Mouse (Mus musculus) left cerebral cortex, postnatal 10 days (tissue): Measurements from ENCODE around the gene Defb7. TPM values are rescaled to one million over a fixed set of nuclear protein-coding genes. Genes with fewer than 3 reads are reported as not detected.

Experiments
- DNase-seq, 2 experiments: peaks; one replicate each; pipeline ENCODE4 v3.0.0; 2021 to 2022; ENCODE audit warnings: low spot score in 2 of 2, mixed read lengths in 1 of 2; ENCODE audit errors: extremely low spot score in 1 of 2
- intact Hi-C: fragments of 180-260 bp; cut with DNase I; formaldehyde crosslinking; loops from one replicate; pipeline ENCODE4 v1.15.1; 2025
- microRNA-seq: library from miRNA; unstranded; fragments of <30 nt; microRNA quantifications from one replicate; pipeline ENCODE4 v1.2.0, GENCODE M21; 2022
- total RNA-seq, 2 experiments: library from RNA; stranded (reverse); gene quantifications; 2 replicates each; pipeline ENCODE4 v1.2.3; 2021

Defb7 gene
- total RNA-seq = not detected

- intact Hi-C loops = no loop called here
- DNase-seq = no peak
These were observed at the start of gene Defb7 for GRCm38 (mm10) chr8:19494797-19495196. Defb7 (plus strand) TSS chr8:19495097.

- DNase-seq = no peak
- intact Hi-C loops = no loop called here
These were observed 48.5 kb upstream of the Defb7 start for GRCm38 (mm10) chr8:19446378-19446777.

- intact Hi-C loops = no loop called here
These were observed 33.5 kb upstream of the Defb7 start for GRCm38 (mm10) chr8:19461355-19461754.

GRCm38 (mm10) chr8:19469026-19469425, 25.9 kb upstream of the Defb7 start:
- intact Hi-C loops = no loop called here
- DNase-seq = no peak

More at GRCm38 (mm10) chr8:19461355-19461754, 33.5 kb upstream of the Defb7 start:
- no peak for DNase-seq

GRCm38 (mm10) chr8:19500524-19500923, 5.6 kb downstream of the Defb7 start:
- intact Hi-C loops = no loop called here
- no peak for DNase-seq

- DNase-seq = peak in 1 of 2 experiments; percentile 19
- intact Hi-C loops = no loop called here
These were observed 40.4 kb downstream of the Defb7 start for GRCm38 (mm10) chr8:19535195-19535829.

- intact Hi-C loops = no loop called here
These were observed 45.5 kb downstream of the Defb7 start for GRCm38 (mm10) chr8:19540376-19540775.

More at GRCm38 (mm10) chr8:19540376-19540775, 45.5 kb downstream of the Defb7 start:
- no peak for DNase-seq

Small RNA genes lying within 50 kb of the gene (microRNA-seq; reads per million reads assigned to microRNA genes)
- not detected for gene Gm27288
- not detected for gene Gm27852

Other genes starting within 250 kb of the Defb7 start
- not detected for gene Defb5, start 247.5 kb upstream of the Defb7 start, total RNA-seq
- gene Defb3, start 201.7 kb upstream of the Defb7 start, total RNA-seq = not detected
- gene Defb8, start 47.5 kb upstream of the Defb7 start, total RNA-seq = not detected
- gene 4930467E23Rik, start 234.5 kb downstream of the Defb7 start, total RNA-seq = under 1 TPM in 1 of 2 experiments, not detected in 1; 0.30 TPM